Mouse (Mus musculus): Measurements from ENCODE around the gene E4f1.

E4f1 gene

GRCm38 (mm10) chr17:24481027-24481815 lies 11.1 kb upstream of the E4f1 start:
- no peak for DNase-seq (ENCODE audit: low spot score)

GRCm38 (mm10) chr17:24480201-24480826 lies 10.2 kb upstream of the E4f1 start:
- no peak for DNase-seq (ENCODE audit: low spot score)

GRCm38 (mm10) chr17:24479431-24479830 lies 9.3 kb upstream of the E4f1 start:
- DNase-seq (ENCODE audit: low spot score): no peak

GRCm38 (mm10) chr17:24478663-24479380 lies 8.7 kb upstream of the E4f1 start, which contains the start of gene Mlst8:
Mlst8 (minus strand) TSS chr17:24479078.
- peak; percentile 98 for DNase-seq (ENCODE audit: low spot score)

GRCm38 (mm10) chr17:24477985-24478600 lies 8.0 kb upstream of the E4f1 start:
- DNase-seq (ENCODE audit: low spot score): no peak

GRCm38 (mm10) chr17:24477053-24477984 lies 7.2 kb upstream of the E4f1 start:
- no peak for DNase-seq (ENCODE audit: low spot score)

GRCm38 (mm10) chr17:24476022-24476776 lies 6.1 kb upstream of the E4f1 start:
- no peak for DNase-seq (ENCODE audit: low spot score)

- DNase-seq (ENCODE audit: low spot score): no peak
Measured at GRCm38 (mm10) chr17:24475586-24475985, 5.5 kb upstream of the E4f1 start.

- no peak for DNase-seq (ENCODE audit: low spot score)
Measured at GRCm38 (mm10) chr17:24474557-24474956, 4.4 kb upstream of the E4f1 start.

GRCm38 (mm10) chr17:24473612-24474275 lies 3.6 kb upstream of the E4f1 start, which contains the start of gene Bricd5:
Bricd5 (plus strand) TSS chr17:24473884.
- DNase-seq (ENCODE audit: low spot score): no peak

- DNase-seq (ENCODE audit: low spot score): no peak
Measured at GRCm38 (mm10) chr17:24472512-24472911, 2.4 kb upstream of the E4f1 start.

- peak; percentile 34 for DNase-seq (ENCODE audit: low spot score)
Measured at GRCm38 (mm10) chr17:24470701-24471527, 801 bp upstream of the E4f1 start.

- no peak for DNase-seq (ENCODE audit: low spot score)
Measured at GRCm38 (mm10) chr17:24469336-24469909, 690 bp downstream of the E4f1 start.

- DNase-seq (ENCODE audit: low spot score): no peak
Measured at GRCm38 (mm10) chr17:24468636-24469246, 1.4 kb downstream of the E4f1 start.

GRCm38 (mm10) chr17:24463374-24464133 lies 6.6 kb downstream of the E4f1 start:
- no peak for DNase-seq (ENCODE audit: low spot score)

GRCm38 (mm10) chr17:24462932-24463331 lies 7.2 kb downstream of the E4f1 start:
- DNase-seq (ENCODE audit: low spot score): no peak

GRCm38 (mm10) chr17:24461580-24461979 lies 8.5 kb downstream of the E4f1 start:
- peak; percentile 59 for DNase-seq (ENCODE audit: low spot score)

All from embryo, embryonic 10.5 days (tissue).